17 mouse cellular contexts compared by ENCODE assay signal in genomic region chr2:73958342-73958741, GRCm38 (mm10). TPM values are rescaled to one million over a fixed set of nuclear protein-coding genes. Genes with fewer than 3 reads are reported as not detected.
A peak's percentile ranks its signal among the peaks of the same experiment; 100 is the strongest.
DNase-seq lines count a peak whose midpoint lies in the region; ATAC-seq and TF ChIP-seq lines count a peak whose summit lies in the region.
"Had no signal": no experiment of that assay in that cellular context is flagged by ENCODE, and none has a peak within 500 bp of the region (broad histone marks: within the 10 kb centered on the region; RNA-seq: fewer than 3 reads in every experiment).

No protein-coding gene starts in this region.

- H3K4me1 ChIP-seq in hindbrain, postnatal 0 days (ENCODE audit: insufficient read depth, low read length): no peaks in the 10 kb centered on the region
- H3K4me1 ChIP-seq in hindbrain, embryonic 12.5 days: no peaks in the 10 kb centered on the region
- peaks cover under 1% of the 10 kb centered on the region for H3K4me1 ChIP-seq in kidney, embryonic 15.5 days
- H3K4me1 ChIP-seq: forebrain, embryonic 15.5 days; heart, embryonic 15.5 days had no signal

- WGBS in hindbrain, postnatal 0 days: 44% methylated on average over 6 of the region's 6 CpGs
- 87% methylated on average over 6 of the region's 6 CpGs for WGBS in hindbrain, embryonic 12.5 days
- WGBS in kidney, embryonic 15.5 days: 70% methylated on average over 6 of the region's 6 CpGs

- no peak overlapping the region for H3K4me3 ChIP-seq in hindbrain, postnatal 0 days (ENCODE audit: low read length)
- no peak overlapping the region for H3K4me3 ChIP-seq in hindbrain, embryonic 12.5 days
- no peak overlapping the region for H3K4me3 ChIP-seq in kidney, embryonic 15.5 days (replicated peaks)
- H3K4me3 ChIP-seq: embryonic facial prominence, embryonic 10.5 days; forebrain, embryonic 15.5 days; heart, adult 2 months; heart, embryonic 15.5 days had no signal

- no peak overlapping the region for H3K4me2 ChIP-seq in hindbrain, postnatal 0 days (ENCODE audit: low read depth, low read length)
- no peak overlapping the region for H3K4me2 ChIP-seq in hindbrain, embryonic 12.5 days (replicated peaks)
- H3K4me2 ChIP-seq in kidney, embryonic 15.5 days: no peak overlapping the region
- H3K4me2 ChIP-seq: forebrain, embryonic 15.5 days; heart, embryonic 11.5 days; heart, embryonic 15.5 days; hindbrain, embryonic 14.5 days had no signal

- TF ChIP-seq CTCF in hindbrain, postnatal 0 days (IDR thresholded peaks at IDR 0.05; ENCODE audit: low read depth): no peak

- no peaks in the 10 kb centered on the region for H3K36me3 ChIP-seq in hindbrain, postnatal 0 days (ENCODE audit: insufficient read depth, low read length)
- H3K36me3 ChIP-seq in hindbrain, embryonic 12.5 days: no peaks in the 10 kb centered on the region
- H3K36me3 ChIP-seq in kidney, embryonic 15.5 days: no peaks in the 10 kb centered on the region
- H3K36me3 ChIP-seq: embryonic facial prominence, embryonic 10.5 days; forebrain, embryonic 15.5 days; heart, embryonic 15.5 days had no signal

- H3K27ac ChIP-seq in hindbrain, postnatal 0 days: no peak overlapping the region
- no peak overlapping the region for H3K27ac ChIP-seq in hindbrain, embryonic 12.5 days
- H3K27ac ChIP-seq in kidney, embryonic 15.5 days: no peak overlapping the region
- H3K27ac ChIP-seq: embryonic facial prominence, embryonic 10.5 days; forebrain, embryonic 15.5 days; heart, adult 2 months; heart, embryonic 15.5 days; hindbrain, embryonic 14.5 days had no signal

- no peaks in the 10 kb centered on the region for H3K9me3 ChIP-seq in hindbrain, postnatal 0 days (ENCODE audit: low read length)
- H3K9me3 ChIP-seq in hindbrain, embryonic 12.5 days (replicated peaks): no peaks in the 10 kb centered on the region
- no peaks in the 10 kb centered on the region for H3K9me3 ChIP-seq in kidney, embryonic 15.5 days (replicated peaks)
- H3K9me3 ChIP-seq: embryonic facial prominence, embryonic 10.5 days; forebrain, embryonic 15.5 days; heart, embryonic 15.5 days had no signal

- H3K27me3 ChIP-seq in hindbrain, postnatal 0 days (ENCODE audit: insufficient read depth, low read length): no peaks in the 10 kb centered on the region
- H3K27me3 ChIP-seq in hindbrain, embryonic 12.5 days: no peaks in the 10 kb centered on the region
- no peaks in the 10 kb centered on the region for H3K27me3 ChIP-seq in kidney, embryonic 15.5 days
- H3K27me3 ChIP-seq: forebrain, embryonic 15.5 days; heart, embryonic 15.5 days had no signal

- no peak for ATAC-seq in hindbrain, postnatal 0 days
- no peak for ATAC-seq in hindbrain, embryonic 12.5 days (ENCODE audit: low FRiP score)
- ATAC-seq in kidney, embryonic 15.5 days (replicated peaks; ENCODE audit: low FRiP score): no peak
- ATAC-seq: forebrain, embryonic 15.5 days had no signal

- no peak overlapping the region for H3K9ac ChIP-seq in hindbrain, postnatal 0 days (replicated peaks; ENCODE audit: low read length)
- no peak overlapping the region for H3K9ac ChIP-seq in hindbrain, embryonic 12.5 days
- H3K9ac ChIP-seq in kidney, embryonic 15.5 days: no peak overlapping the region
- H3K9ac ChIP-seq: forebrain, embryonic 15.5 days; heart, embryonic 15.5 days; hindbrain, embryonic 14.5 days had no signal

- DNase-seq in hindbrain, postnatal 0 days (ENCODE audit: low spot score): peak; percentile 36
- DNase-seq in kidney, adult 9 months: peak; percentile 31
- peak; percentile 16 to 41 for DNase-seq in kidney, postnatal 25 days
- DNase-seq in right cerebral cortex, postnatal 14 days: no peak
- DNase-seq: adrenal gland, postnatal 10 days; cerebellum, adult 11-12 months; cerebellum, adult 9-10 months; gastrocnemius, postnatal 14 days; heart, adult 2 months; heart, postnatal 14 days had no signal

RNA-seq across cellular contexts. Expression of gene Atp5g3, which starts 47.2 kb away (rescaled TPM):
- total RNA-seq in hindbrain, postnatal 0 days (2014; rRNA removed): 311 and 381 TPM in 2 replicates
- polyA plus RNA-seq in hindbrain, postnatal 0 days (2015; fragmentation: Nextera tagmentation; extraction: Ambion mirVana): 1,557 and 1,586 TPM in 2 replicates
- polyA plus RNA-seq in hindbrain, embryonic 12.5 days (2016; fragmentation: Nextera tagmentation; extraction: Ambion mirVana): 652 and 788 TPM in 2 replicates
- 1,335 and 1,460 TPM in 2 replicates for polyA plus RNA-seq in kidney, embryonic 15.5 days (2015; fragmentation: Nextera tagmentation; extraction: Ambion mirVana)
